ENCODE assay signal across 17 mouse cellular contexts in the genomic region with DNA sequence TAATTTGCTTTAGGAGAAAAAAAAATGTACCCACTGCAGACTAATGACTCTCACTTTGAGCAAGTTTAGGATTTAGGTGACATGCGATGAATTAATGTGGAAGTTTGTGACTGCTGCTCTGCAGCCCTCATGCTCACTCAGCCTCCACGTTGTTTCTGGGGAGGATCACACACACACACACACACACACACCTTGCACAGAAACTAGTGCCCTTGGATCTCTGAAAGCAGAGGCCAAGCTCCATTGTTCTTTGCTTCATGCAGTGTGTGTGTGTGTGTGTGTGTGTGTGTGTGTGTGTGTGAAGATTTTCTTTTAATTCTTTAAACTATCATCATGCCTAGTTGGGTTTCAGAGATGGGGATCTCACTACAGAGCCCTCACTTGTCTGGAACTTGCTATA.
"Had no signal": no experiment of that assay in that cellular context is flagged by ENCODE, and none has a peak within 500 bp of the region (broad histone marks: within the 10 kb centered on the region; RNA-seq: fewer than 3 reads in every experiment).

No protein-coding gene starts in this region.

- H3K4me1 ChIP-seq: liver, embryonic 13.5 days; liver, embryonic 15.5 days; lung, embryonic 15.5 days; stomach, embryonic 15.5 days had no signal

- H3K4me2 ChIP-seq: liver, embryonic 11.5 days; liver, embryonic 13.5 days; liver, embryonic 15.5 days; lung, embryonic 15.5 days; neural tube, embryonic 12.5 days; stomach, embryonic 15.5 days had no signal

- H3K9ac ChIP-seq: liver, embryonic 13.5 days; liver, embryonic 15.5 days; liver, postnatal 0 days; lung, embryonic 15.5 days; neural tube, embryonic 12.5 days; stomach, embryonic 15.5 days had no signal

- H3K4me3 ChIP-seq: liver, embryonic 13.5 days; liver, embryonic 15.5 days; lung, embryonic 15.5 days; midbrain, embryonic 10.5 days; neural tube, embryonic 12.5 days; stomach, embryonic 15.5 days had no signal

- H3K27me3 ChIP-seq: liver, embryonic 13.5 days; liver, embryonic 15.5 days; lung, embryonic 15.5 days; neural tube, embryonic 12.5 days; stomach, embryonic 15.5 days had no signal

- ATAC-seq: liver, postnatal 0 days; lung, postnatal 0 days had no signal

- H3K9me3 ChIP-seq: liver, embryonic 13.5 days; liver, embryonic 15.5 days; lung, embryonic 15.5 days; midbrain, embryonic 10.5 days; neural tube, embryonic 12.5 days; stomach, embryonic 15.5 days had no signal

- DNase-seq: liver, embryonic 13.5 days; liver, postnatal 0 days; lung, adult 2 months; lung, postnatal 14 days; lung, postnatal 36 days; right cerebral cortex, postnatal 14 days; thymus, adult 2 months; thymus, postnatal 25 days had no signal

- H3K36me3 ChIP-seq: liver, embryonic 13.5 days; liver, embryonic 15.5 days; lung, embryonic 15.5 days; neural tube, embryonic 12.5 days; stomach, embryonic 15.5 days had no signal

- H3K27ac ChIP-seq: liver, embryonic 13.5 days; liver, embryonic 15.5 days; lung, embryonic 15.5 days; macrophage; midbrain, embryonic 10.5 days; neural tube, embryonic 12.5 days; stomach, embryonic 15.5 days; stomach, postnatal 0 days had no signal
